Mouse (Mus musculus): ENCODE measurements at regions not wholly inside any gene's neighbourhood (a gene's known extent, or its start where the extent isn't known, plus 50 kb on each side); places are given as distances from the start of the nearest gene placed in this dataset.

- no peak for ATAC-seq (replicated peaks; ENCODE audit: poor library complexity, severe bottlenecking)
These were observed 236.3 kb upstream of the Npvf start for GRCm38 (mm10) chr6:50890370-50891204.

- ATAC-seq (replicated peaks; ENCODE audit: poor library complexity, severe bottlenecking), result no peak
These were observed 236.9 kb upstream of the Npvf start for GRCm38 (mm10) chr6:50891205-50891526.

- no peak for ATAC-seq (replicated peaks; ENCODE audit: poor library complexity, severe bottlenecking)
These were observed 244.6 kb upstream of the Npvf start for GRCm38 (mm10) chr6:50898792-50899191.

- no peak for ATAC-seq (replicated peaks; ENCODE audit: poor library complexity, severe bottlenecking)
These were observed 261.2 kb upstream of the Npvf start for GRCm38 (mm10) chr6:50915166-50916030.

GRCm38 (mm10) chr6:50918248-50918647 is 264.0 kb upstream of the Npvf start:
- ATAC-seq (replicated peaks; ENCODE audit: poor library complexity, severe bottlenecking), result no peak

- ATAC-seq (replicated peaks; ENCODE audit: poor library complexity, severe bottlenecking), result no peak
These were observed 268.0 kb upstream of the Npvf start for GRCm38 (mm10) chr6:50922235-50922634.

GRCm38 (mm10) chr6:50924571-50924970 is 270.3 kb upstream of the Npvf start:
- ATAC-seq (replicated peaks; ENCODE audit: poor library complexity, severe bottlenecking), result no peak

GRCm38 (mm10) chr6:50924998-50925397 is 270.8 kb upstream of the Npvf start:
- ATAC-seq (replicated peaks; ENCODE audit: poor library complexity, severe bottlenecking), result no peak

GRCm38 (mm10) chr6:50926313-50926712 is 272.1 kb upstream of the Npvf start:
- no peak for ATAC-seq (replicated peaks; ENCODE audit: poor library complexity, severe bottlenecking)

GRCm38 (mm10) chr6:50929503-50929902 is 275.3 kb upstream of the Npvf start:
- ATAC-seq (replicated peaks; ENCODE audit: poor library complexity, severe bottlenecking), result no peak

- no peak for ATAC-seq (replicated peaks; ENCODE audit: poor library complexity, severe bottlenecking)
These were observed 279.3 kb upstream of the Npvf start for GRCm38 (mm10) chr6:50933510-50933909.

- ATAC-seq (replicated peaks; ENCODE audit: poor library complexity, severe bottlenecking), result no peak
These were observed 280.0 kb upstream of the Npvf start for GRCm38 (mm10) chr6:50934245-50934644.

GRCm38 (mm10) chr6:50936306-50936705 is 282.1 kb upstream of the Npvf start:
- no peak for ATAC-seq (replicated peaks; ENCODE audit: poor library complexity, severe bottlenecking)

- no peak; the same call in 1 of the 2 replicates for ATAC-seq (replicated peaks; ENCODE audit: poor library complexity, severe bottlenecking)
These were observed 282.9 kb upstream of the Npvf start for GRCm38 (mm10) chr6:50937094-50937493.

GRCm38 (mm10) chr6:50938879-50939278 is 284.6 kb upstream of the Npvf start:
- ATAC-seq (replicated peaks; ENCODE audit: poor library complexity, severe bottlenecking), result peak; percentile 35

- ATAC-seq (replicated peaks; ENCODE audit: poor library complexity, severe bottlenecking), result peak; percentile 20; the same call in 1 of the 2 replicates
These were observed 285.2 kb upstream of the Npvf start for GRCm38 (mm10) chr6:50939440-50939839.

- ATAC-seq (replicated peaks; ENCODE audit: poor library complexity, severe bottlenecking), result no peak
These were observed 285.9 kb upstream of the Npvf start for GRCm38 (mm10) chr6:50940118-50940517.

GRCm38 (mm10) chr6:50940641-50941398 is 286.6 kb upstream of the Npvf start:
- no peak for ATAC-seq (replicated peaks; ENCODE audit: poor library complexity, severe bottlenecking)

GRCm38 (mm10) chr6:50942696-50943095 is 288.5 kb upstream of the Npvf start:
- ATAC-seq (replicated peaks; ENCODE audit: poor library complexity, severe bottlenecking), result no peak

GRCm38 (mm10) chr6:50948061-50948460 is 293.8 kb upstream of the Npvf start:
- ATAC-seq (replicated peaks; ENCODE audit: poor library complexity, severe bottlenecking), result no peak

- no peak for ATAC-seq (replicated peaks; ENCODE audit: poor library complexity, severe bottlenecking)
These were observed 295.1 kb upstream of the Npvf start for GRCm38 (mm10) chr6:50949361-50949760.
